Mouse (Mus musculus): ENCODE data around the gene Six6. TPM values are rescaled to one million over a fixed set of nuclear protein-coding genes. Genes with fewer than 3 reads are reported as not detected.

The Six6 gene
- polyA plus RNA-seq, 1 experiment from 2014 or later: 0.19 TPM

DNA sequence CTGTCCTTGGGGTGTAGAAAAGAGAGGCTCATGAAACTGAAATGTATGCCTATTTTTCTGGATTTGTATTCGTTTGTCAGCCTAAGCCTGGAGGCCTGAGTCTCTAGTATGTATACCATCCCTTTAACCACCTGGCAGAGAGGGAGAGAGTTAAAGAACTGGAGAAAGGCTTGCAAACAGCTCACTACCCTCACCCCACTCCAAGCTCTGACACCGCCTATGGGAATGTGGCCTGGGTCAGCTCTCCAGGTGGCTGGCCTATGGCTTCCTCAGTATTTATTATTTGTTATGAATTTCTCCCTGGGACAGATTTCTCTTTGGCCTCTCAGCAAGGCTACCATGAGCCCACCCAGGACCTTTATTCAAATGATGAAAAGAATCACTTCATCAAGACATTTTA, 7.6 kb downstream of the Six6 start:
- H3K4me1 ChIP-seq (replicated peaks; ENCODE audit: control insufficient read depth, insufficient read depth, low read length): peaks cover 7% of the 10 kb centered on the region; the same call in 1 of the 2 replicates
- H3K4me2 ChIP-seq (ENCODE audit: low read depth, low read length, severe bottlenecking): no peak overlapping the region
- H3K36me3 ChIP-seq (ENCODE audit: control insufficient read depth, insufficient read depth, low read length): no peaks in the 10 kb centered on the region
- DNase-seq (ENCODE audit: low spot score): no peak
- no peak overlapping the region for H3K4me3 ChIP-seq (ENCODE audit: low read depth, low read length)
- H3K27me3 ChIP-seq (ENCODE audit: control insufficient read depth, insufficient read depth, low read length): peaks cover 72% of the 10 kb centered on the region
- WGBS: 11% methylated on average over 2 of the region's 2 CpGs
- H3K9me3 ChIP-seq (ENCODE audit: control insufficient read depth, low read length): no peaks in the 10 kb centered on the region
- H3K27ac ChIP-seq (ENCODE audit: low read depth, low read length): no peak overlapping the region
- no peak for ATAC-seq (replicated peaks; ENCODE audit: low FRiP score)
- no peak overlapping the region for H3K9ac ChIP-seq (ENCODE audit: low read length)

DNA sequence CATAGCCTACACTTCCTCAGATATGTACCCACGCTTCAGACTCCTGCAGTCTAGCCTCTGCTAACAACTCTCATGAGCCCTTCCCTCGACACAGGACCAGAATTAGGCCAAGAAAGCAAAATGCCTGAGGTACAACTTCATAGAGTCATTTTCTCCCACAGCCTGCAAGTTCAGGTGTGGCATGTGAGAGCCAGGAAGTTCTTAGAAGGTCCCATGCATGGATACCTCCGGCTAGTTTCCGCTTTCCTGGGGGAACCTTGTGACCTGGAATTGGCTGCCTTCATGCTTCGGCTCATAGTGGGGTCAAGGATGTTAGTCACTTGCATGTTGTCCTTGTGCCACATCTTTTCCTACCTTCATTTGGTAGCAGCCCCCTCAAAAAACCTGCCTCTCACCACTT, 13.4 kb downstream of the Six6 start:
- no peak for ATAC-seq (replicated peaks; ENCODE audit: low FRiP score)
- H3K4me3 ChIP-seq (ENCODE audit: low read depth, low read length): no peak overlapping the region
- no peaks in the 10 kb centered on the region for H3K9me3 ChIP-seq (ENCODE audit: control insufficient read depth, low read length)
- H3K36me3 ChIP-seq (ENCODE audit: control insufficient read depth, insufficient read depth, low read length): no peaks in the 10 kb centered on the region
- 89% methylated on average over 5 of the region's 5 CpGs for WGBS
- no peak overlapping the region for H3K27ac ChIP-seq (ENCODE audit: low read depth, low read length)
- H3K9ac ChIP-seq (ENCODE audit: low read length): no peak overlapping the region
- H3K4me1 ChIP-seq (replicated peaks; ENCODE audit: control insufficient read depth, insufficient read depth, low read length): no peaks in the 10 kb centered on the region
- no peak for DNase-seq (ENCODE audit: low spot score)
- peaks cover 31% of the 10 kb centered on the region for H3K27me3 ChIP-seq (ENCODE audit: control insufficient read depth, insufficient read depth, low read length)
- H3K4me2 ChIP-seq (ENCODE audit: low read depth, low read length, severe bottlenecking): no peak overlapping the region

DNA sequence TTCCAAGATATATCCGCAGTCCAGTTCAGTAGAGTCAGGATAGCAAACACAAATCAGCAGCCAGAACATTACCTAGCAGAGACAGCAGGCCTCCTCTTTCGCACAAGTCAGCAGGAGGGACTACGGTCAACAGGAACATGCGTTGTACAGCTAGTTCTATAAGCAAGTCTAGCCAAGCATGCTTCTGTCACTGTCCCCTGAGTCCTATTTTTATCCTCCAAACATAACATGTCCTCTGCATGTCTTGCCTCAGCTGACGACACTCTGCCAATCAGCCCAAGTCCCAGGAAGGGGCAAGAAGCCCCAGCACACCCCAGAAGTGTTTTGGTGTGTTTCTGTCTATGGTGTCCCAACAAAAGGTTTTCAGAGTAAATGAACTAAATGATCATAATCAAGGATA, 14.2 kb downstream of the Six6 start:
- no peak for ATAC-seq (replicated peaks; ENCODE audit: low FRiP score)
- Histone ChIP-seq H3K4me3 (ENCODE audit: low read depth, low read length) (no peak overlapping the region), H3K27ac (ENCODE audit: low read depth, low read length) (no peak overlapping the region), H3K9me3 (ENCODE audit: control insufficient read depth, low read length) (no peaks in the 10 kb centered on the region), H3K36me3 (ENCODE audit: control insufficient read depth, insufficient read depth, low read length) (no peaks in the 10 kb centered on the region), H3K9ac (ENCODE audit: low read length) (no peak overlapping the region), H3K4me1 (replicated peaks; ENCODE audit: control insufficient read depth, insufficient read depth, low read length) (no peaks in the 10 kb centered on the region), H3K4me2 (ENCODE audit: low read depth, low read length, severe bottlenecking) (no peak overlapping the region), H3K27me3 (ENCODE audit: control insufficient read depth, insufficient read depth, low read length) (peaks cover 28% of the 10 kb centered on the region)
- WGBS: 90% methylated on average over 5 of the region's 5 CpGs
- DNase-seq (ENCODE audit: low spot score): no peak

DNA sequence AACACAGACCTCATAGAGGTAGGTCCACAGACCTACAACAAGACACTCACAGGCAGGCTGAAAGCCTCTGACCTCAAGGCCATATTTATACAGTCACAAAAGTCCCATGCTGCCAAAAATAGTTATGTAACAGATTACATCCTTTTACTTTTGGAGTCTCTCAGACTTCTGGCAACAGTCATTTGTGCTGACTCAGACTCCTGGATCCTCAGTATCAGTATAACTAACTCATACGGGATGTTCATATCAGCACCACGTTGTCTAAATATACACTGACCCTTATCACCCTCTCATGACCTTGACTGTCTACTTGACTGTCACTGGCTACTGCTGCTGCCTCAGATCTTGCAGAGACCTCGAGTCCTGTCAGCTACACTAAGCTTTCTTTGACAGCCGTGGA, 15.2 kb downstream of the Six6 start:
- Histone ChIP-seq H3K27me3 (ENCODE audit: control insufficient read depth, insufficient read depth, low read length) (peaks cover 17% of the 10 kb centered on the region), H3K4me2 (ENCODE audit: low read depth, low read length, severe bottlenecking) (no peak overlapping the region), H3K9me3 (ENCODE audit: control insufficient read depth, low read length) (no peaks in the 10 kb centered on the region), H3K36me3 (ENCODE audit: control insufficient read depth, insufficient read depth, low read length) (no peaks in the 10 kb centered on the region), H3K9ac (ENCODE audit: low read length) (no peak overlapping the region), H3K4me3 (ENCODE audit: low read depth, low read length) (no peak overlapping the region), H3K4me1 (replicated peaks; ENCODE audit: control insufficient read depth, insufficient read depth, low read length) (no peaks in the 10 kb centered on the region), H3K27ac (ENCODE audit: low read depth, low read length) (no peak overlapping the region)
- no peak for ATAC-seq (replicated peaks; ENCODE audit: low FRiP score)
- no peak for DNase-seq (ENCODE audit: low spot score)
- 76% methylated on average over 4 of the region's 4 CpGs for WGBS

DNA sequence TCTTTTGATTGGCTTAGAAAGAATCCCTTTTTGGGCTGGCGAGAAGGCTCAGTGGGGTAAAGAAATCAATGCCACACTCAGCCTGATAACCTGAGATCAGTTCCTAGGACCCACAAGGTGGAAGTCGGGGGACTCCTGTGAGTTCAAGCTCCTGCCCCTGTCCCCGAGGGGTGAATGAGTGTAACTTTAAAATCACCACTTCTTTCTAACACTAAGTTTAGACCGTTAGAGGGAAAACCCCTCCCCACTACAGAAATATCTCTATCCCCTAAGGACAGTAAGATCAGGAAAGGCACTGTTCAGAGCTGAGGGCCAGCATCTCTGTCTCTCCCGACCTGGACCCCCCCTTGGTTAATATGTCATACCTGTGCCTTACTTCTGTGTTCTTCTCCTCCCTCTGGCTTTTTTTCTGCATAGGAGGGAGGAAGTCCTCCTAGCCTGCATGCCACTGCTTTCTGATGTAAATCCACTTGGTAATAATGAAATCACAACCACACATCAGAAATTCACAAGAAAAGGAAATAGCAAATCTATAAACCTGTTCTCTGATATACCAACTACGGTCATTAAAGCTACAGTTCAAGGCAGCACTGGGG, 18.2 kb downstream of the Six6 start:
- Histone ChIP-seq H3K4me1 (replicated peaks; ENCODE audit: control insufficient read depth, insufficient read depth, low read length) (no peaks in the 10 kb centered on the region), H3K9ac (ENCODE audit: low read length) (no peak overlapping the region), H3K4me3 (ENCODE audit: low read depth, low read length) (no peak overlapping the region), H3K27ac (ENCODE audit: low read depth, low read length) (no peak overlapping the region), H3K36me3 (ENCODE audit: control insufficient read depth, insufficient read depth, low read length) (no peaks in the 10 kb centered on the region), H3K27me3 (ENCODE audit: control insufficient read depth, insufficient read depth, low read length) (peaks cover 6% of the 10 kb centered on the region; the same call in 1 of the 2 replicates), H3K9me3 (ENCODE audit: control insufficient read depth, low read length) (no peaks in the 10 kb centered on the region), H3K4me2 (ENCODE audit: low read depth, low read length, severe bottlenecking) (no peak overlapping the region)
- no peak for DNase-seq (ENCODE audit: low spot score)
- 80% methylated on average over 6 of the region's 6 CpGs for WGBS
- ATAC-seq (replicated peaks; ENCODE audit: low FRiP score): no peak

DNA sequence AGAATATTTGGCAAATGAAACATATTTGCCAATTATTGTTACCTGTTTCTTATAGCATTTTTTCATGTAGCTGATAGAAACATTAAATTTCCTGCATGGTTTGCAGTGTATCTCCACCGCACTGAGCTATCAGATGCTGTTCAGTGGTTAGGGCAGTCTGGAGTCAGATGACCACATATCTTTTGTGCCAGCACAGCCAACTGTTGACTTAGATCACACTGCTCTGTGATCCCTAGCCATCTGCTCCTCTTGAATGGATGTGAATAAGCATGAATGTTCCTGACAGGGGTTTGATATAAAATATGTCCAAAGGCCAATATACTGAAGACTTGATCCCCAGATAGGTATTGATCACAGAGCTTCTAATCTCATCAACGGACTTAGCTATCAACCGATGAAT, 18.8 kb downstream of the Six6 start:
- H3K9ac ChIP-seq (ENCODE audit: low read length): no peak overlapping the region
- no peaks in the 10 kb centered on the region for H3K36me3 ChIP-seq (ENCODE audit: control insufficient read depth, insufficient read depth, low read length)
- no peaks in the 10 kb centered on the region for H3K4me1 ChIP-seq (replicated peaks; ENCODE audit: control insufficient read depth, insufficient read depth, low read length)
- H3K27me3 ChIP-seq (ENCODE audit: control insufficient read depth, insufficient read depth, low read length): peaks cover 2% of the 10 kb centered on the region; the same call in 1 of the 2 replicates
- DNase-seq (ENCODE audit: low spot score) (no peak), ATAC-seq (replicated peaks; ENCODE audit: low FRiP score) (no peak)
- no peak overlapping the region for H3K27ac ChIP-seq (ENCODE audit: low read depth, low read length)
- no peak overlapping the region for H3K4me3 ChIP-seq (ENCODE audit: low read depth, low read length)
- H3K9me3 ChIP-seq (ENCODE audit: control insufficient read depth, low read length): no peaks in the 10 kb centered on the region
- H3K4me2 ChIP-seq (ENCODE audit: low read depth, low read length, severe bottlenecking): no peak overlapping the region
- 94% methylated on average over 3 of the region's 3 CpGs for WGBS

DNA sequence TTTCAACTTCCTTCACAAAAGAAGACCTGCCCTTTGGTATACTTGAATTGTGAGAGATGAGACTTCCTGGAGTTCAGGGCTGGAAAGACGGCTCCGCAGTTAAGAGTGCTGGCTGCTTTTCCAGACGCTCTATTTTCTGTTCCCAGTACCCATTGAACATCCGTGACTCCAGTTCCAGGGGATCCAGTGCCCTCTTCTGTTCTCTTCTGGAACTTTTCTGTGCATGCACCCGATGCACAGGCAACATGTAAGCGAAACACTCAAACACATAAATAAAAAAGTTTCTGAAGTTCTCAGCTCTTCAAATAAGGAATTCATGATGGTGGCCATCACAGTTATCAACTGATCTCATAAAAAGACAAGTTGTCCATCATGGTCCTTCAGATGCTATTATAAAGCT, 23.1 kb downstream of the Six6 start:
- DNase-seq (ENCODE audit: low spot score) (no peak), ATAC-seq (replicated peaks; ENCODE audit: low FRiP score) (no peak)
- no peak overlapping the region for H3K9ac ChIP-seq (ENCODE audit: low read length)
- no peaks in the 10 kb centered on the region for H3K4me1 ChIP-seq (replicated peaks; ENCODE audit: control insufficient read depth, insufficient read depth, low read length)
- no peaks in the 10 kb centered on the region; the same call in 1 of the 2 replicates for H3K27me3 ChIP-seq (ENCODE audit: control insufficient read depth, insufficient read depth, low read length)
- H3K36me3 ChIP-seq (ENCODE audit: control insufficient read depth, insufficient read depth, low read length): no peaks in the 10 kb centered on the region
- no peaks in the 10 kb centered on the region for H3K9me3 ChIP-seq (ENCODE audit: control insufficient read depth, low read length)
- no peak overlapping the region for H3K4me2 ChIP-seq (ENCODE audit: low read depth, low read length, severe bottlenecking)
- H3K27ac ChIP-seq (ENCODE audit: low read depth, low read length): no peak overlapping the region
- WGBS: 60% methylated on average over 6 of the region's 6 CpGs
- H3K4me3 ChIP-seq (ENCODE audit: low read depth, low read length): no peak overlapping the region

DNA sequence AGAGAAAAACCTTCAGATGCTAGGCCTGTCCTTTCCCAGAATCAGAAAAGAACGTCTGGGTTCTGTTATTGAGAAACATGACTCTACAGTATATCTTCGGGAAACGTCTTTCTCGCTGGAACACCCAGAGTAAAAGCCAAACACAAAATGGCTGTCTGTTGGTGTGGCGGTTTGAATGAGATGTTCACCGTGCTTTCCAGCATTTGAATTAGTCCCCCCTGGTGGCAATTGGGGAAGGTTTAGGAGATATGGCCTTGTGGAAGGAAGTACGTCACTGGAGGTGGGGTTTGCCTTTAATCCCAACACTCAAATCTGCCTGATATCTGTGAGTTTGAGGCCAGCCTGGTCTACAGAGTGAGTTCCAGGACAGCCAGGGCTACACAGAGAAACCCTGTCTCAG, 27.8 kb downstream of the Six6 start:
- Histone ChIP-seq H3K27ac (ENCODE audit: low read depth, low read length) (no peak overlapping the region), H3K36me3 (ENCODE audit: control insufficient read depth, insufficient read depth, low read length) (no peaks in the 10 kb centered on the region), H3K4me1 (replicated peaks; ENCODE audit: control insufficient read depth, insufficient read depth, low read length) (no peaks in the 10 kb centered on the region), H3K4me2 (ENCODE audit: low read depth, low read length, severe bottlenecking) (no peak overlapping the region), H3K9ac (ENCODE audit: low read length) (no peak overlapping the region), H3K4me3 (ENCODE audit: low read depth, low read length) (no peak overlapping the region), H3K27me3 (ENCODE audit: control insufficient read depth, insufficient read depth, low read length) (peaks cover 13% of the 10 kb centered on the region; the same call in 1 of the 2 replicates), H3K9me3 (ENCODE audit: control insufficient read depth, low read length) (no peaks in the 10 kb centered on the region)
- ATAC-seq (replicated peaks; ENCODE audit: low FRiP score): no peak
- no peak for DNase-seq (ENCODE audit: low spot score)
- WGBS: 83% methylated on average over 7 of the region's 7 CpGs

DNA sequence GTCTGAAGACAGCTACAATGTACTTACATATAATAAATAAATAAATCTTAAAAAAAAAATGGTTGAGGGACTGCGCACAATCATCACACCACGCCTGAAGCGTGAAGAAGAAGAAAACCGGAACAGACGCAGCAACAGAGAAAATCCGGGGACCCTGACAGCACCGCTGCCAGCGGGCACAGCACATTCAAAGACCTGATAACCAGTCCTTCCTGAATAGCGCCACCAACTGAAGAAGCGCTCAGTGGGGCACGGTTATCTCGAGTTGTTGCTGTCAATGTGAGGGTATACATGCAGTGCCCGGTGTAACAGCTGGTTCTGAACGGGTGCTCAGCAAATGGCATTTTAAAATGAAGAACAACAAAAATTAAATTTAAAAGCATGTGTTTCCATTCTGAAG, 30.9 kb downstream of the Six6 start:
- 67% methylated on average over 14 of the region's 14 CpGs for WGBS
- no peak overlapping the region for H3K4me3 ChIP-seq (ENCODE audit: low read depth, low read length)
- peaks cover 26% of the 10 kb centered on the region for H3K27me3 ChIP-seq (ENCODE audit: control insufficient read depth, insufficient read depth, low read length)
- no peak overlapping the region for H3K4me2 ChIP-seq (ENCODE audit: low read depth, low read length, severe bottlenecking)
- DNase-seq (ENCODE audit: low spot score) (no peak), ATAC-seq (replicated peaks; ENCODE audit: low FRiP score) (no peak)
- no peak overlapping the region for H3K27ac ChIP-seq (ENCODE audit: low read depth, low read length)
- no peaks in the 10 kb centered on the region for H3K4me1 ChIP-seq (replicated peaks; ENCODE audit: control insufficient read depth, insufficient read depth, low read length)
- no peak overlapping the region for H3K9ac ChIP-seq (ENCODE audit: low read length)
- no peaks in the 10 kb centered on the region for H3K36me3 ChIP-seq (ENCODE audit: control insufficient read depth, insufficient read depth, low read length)
- no peaks in the 10 kb centered on the region for H3K9me3 ChIP-seq (ENCODE audit: control insufficient read depth, low read length)
